Mouse (Mus musculus): Measurements from ENCODE around the gene Ephb1.

GRCm38 (mm10) chr9:101938066-101938465 lies 416.4 kb downstream of the Ephb1 start:
- TF ChIP-seq CTCF (IDR thresholded peaks at IDR 0.05; ENCODE audit: low read depth, low read length) (no peak), POLR2A (IDR thresholded peaks at IDR 0.05; ENCODE audit: borderline replicate concordance, low read depth, low read length) (no peak)

Measured in bone marrow macrophage, adult 2 months (primary cell).